Mouse (Mus musculus): ENCODE results near the gene Kdm5a.

Kdm5a gene

DNA sequence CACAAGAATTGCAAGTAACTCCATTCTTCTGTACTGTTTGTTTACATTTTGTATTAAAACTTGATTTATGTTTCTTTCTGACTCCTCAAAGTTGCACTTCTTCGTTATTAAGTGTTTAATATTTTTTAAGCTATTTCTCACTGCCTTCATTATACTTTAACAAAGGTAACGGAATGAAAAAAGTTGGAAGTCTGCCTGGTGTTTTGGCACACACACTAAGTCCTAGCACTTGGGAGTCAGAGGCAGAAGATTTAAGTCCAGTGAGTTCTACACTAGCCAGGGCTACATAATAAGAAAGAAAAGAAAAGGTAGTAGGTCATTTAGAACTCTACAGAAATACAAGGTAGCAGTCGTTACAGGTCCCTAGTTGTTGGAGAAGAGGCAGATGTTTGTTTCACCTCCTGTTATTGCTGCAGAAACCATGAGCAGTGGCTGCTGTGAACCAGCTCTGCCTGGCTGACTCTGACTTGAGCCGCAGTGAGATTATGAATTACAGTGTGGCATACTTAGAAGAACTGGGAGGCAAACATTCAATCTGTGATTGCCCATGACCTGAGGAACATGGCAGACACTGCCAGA is 78.3 kb downstream of the Kdm5a start:
- DNase-seq (ENCODE audit: low read depth), result no peak

- DNase-seq (ENCODE audit: low read depth), result no peak
Measured at GRCm38 (mm10) chr6:120443363-120444355, 79.7 kb downstream of the Kdm5a start.

DNA sequence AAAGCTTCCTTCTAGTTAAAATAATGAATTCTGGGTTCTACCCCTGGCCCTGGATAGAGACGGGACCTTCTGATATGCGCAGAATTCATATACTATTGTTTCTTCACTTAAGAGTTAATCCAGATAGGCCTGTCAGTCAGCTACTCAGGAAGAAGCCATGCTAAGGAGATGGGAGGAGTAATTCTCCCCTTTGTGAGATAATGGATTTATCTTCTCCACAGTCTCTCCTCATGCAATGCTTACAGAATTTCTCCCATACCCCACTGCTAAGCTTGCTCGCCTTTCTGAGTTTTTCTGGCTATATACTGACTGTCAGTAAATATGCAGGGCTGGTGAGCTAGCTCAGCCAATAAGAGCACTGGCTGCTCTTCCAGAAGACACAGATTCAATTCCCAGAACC is 86.3 kb downstream of the Kdm5a start:
- DNase-seq (ENCODE audit: low read depth), result no peak

DNA sequence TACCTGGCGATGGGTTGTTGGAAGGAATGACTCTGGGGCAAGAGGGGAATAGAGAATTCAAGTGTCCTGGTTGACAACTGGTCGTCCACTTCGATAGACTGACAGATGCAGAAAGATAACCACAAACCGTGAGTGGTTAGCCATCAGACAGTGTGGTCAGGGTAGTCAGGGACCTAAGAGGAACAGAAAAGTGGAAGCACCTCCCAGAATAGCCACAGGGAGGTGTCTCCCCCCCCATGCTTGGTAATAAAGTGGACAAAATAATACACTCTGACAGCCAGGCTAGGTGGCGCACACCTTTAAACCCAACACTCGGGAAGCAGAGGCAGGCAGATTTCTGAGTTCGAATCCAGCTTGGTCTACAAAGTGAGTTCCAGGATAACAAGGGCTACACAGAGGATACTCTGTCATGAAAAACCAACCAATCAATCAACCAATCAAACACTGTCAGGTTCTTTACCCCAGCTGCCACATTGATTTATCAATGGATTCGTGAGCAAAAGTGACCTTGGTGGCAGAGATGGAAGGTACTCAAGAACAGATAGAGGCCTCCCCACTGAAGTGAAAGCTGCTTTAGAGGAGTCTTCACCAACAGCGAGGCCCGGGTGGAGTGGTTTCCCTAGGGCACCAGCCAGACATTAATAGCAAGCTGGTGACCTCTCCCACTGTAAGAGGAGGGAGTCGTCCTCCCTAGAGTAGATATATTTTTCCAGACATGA is 88.6 kb downstream of the Kdm5a start:
- no peak for DNase-seq (ENCODE audit: low read depth)

DNA sequence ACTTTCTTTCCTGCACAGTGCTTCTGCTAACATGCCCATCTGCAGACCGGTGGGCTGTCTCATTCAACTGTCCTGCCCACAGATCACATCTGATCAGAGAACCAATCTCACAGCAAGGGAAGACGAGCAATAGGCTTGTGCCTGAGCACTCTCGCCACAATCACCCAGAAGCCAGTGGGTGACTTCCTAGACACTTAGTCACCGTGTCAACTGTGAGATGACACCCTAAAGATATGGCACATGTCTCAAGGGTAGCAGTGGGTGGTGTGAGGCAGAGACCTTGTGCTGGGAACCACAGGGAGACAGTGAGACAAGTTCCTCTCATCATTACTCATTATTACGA is 89.2 kb downstream of the Kdm5a start:
- DNase-seq (ENCODE audit: low read depth), result no peak

- no peak for DNase-seq (ENCODE audit: low read depth)
Measured at GRCm38 (mm10) chr6:120453556-120453955, 89.6 kb downstream of the Kdm5a start.

DNA sequence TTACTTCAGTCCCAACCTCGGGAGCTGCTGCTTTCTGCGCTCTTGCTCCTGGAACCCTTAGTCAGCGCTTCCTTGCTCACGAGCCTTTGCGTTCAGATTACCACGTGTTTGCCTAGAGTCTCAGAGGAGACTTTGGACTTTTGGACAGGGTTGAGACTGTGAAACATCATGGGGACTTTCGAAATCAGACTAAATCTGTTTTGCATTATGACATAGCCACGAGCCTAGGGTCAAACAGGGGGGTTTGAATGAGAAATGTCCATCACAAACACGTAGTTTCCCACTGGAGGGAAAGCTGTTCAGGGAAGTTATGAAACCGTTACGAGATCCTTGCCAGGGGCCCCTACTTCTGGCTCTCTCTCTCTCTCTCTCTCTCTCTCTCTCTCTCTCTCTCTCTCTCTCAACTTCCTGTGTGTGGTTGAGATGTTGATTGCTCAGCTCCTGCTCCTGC is 90.7 kb downstream of the Kdm5a start:
- peak; percentile 92 for DNase-seq (ENCODE audit: low read depth)

- no peak for DNase-seq (ENCODE audit: low read depth)
Measured at GRCm38 (mm10) chr6:120457074-120457473, 93.2 kb downstream of the Kdm5a start.

DNA sequence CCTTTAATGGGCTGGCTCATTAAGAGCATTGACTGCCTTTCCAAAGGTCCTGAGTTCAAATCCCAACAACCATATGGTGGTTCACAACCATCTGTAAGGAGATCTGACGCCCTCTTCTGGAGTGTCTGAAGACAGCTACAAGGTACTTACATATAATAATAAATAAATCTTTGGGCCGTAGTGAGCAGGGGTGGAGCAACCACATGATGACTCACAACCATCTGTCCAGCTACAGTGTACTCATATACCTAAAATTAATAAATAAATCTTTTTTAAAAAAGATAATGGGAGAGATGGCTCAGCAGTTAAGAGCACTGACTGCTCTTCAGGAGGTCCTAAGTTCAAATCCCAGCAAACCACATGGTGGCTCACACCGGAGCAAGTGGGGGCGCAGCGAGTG is 93.8 kb downstream of the Kdm5a start:
- peak; percentile 58 for DNase-seq (ENCODE audit: low read depth)

- no peak for DNase-seq (ENCODE audit: low read depth)
Measured at GRCm38 (mm10) chr6:120461217-120461616, 97.3 kb downstream of the Kdm5a start.

DNA sequence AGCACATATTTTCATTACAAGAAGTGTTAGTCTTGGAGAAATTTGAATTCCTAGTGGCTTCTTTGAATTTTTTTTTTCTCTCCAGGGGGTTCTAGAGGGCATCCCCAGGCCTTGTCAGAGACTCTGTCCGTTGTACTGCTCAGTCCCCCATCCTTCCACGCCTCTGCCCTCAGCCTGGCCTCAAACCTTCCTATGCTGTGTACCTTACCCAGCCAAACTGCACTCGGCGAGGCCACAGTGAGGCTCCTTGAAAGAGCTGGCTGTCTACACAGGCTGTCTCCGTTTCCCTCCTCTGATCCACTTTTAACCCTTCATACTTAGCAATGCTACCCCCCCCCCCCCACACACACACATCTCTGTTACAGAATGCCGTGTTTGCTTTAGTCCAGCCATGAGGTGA is 98.3 kb downstream of the Kdm5a start:
- no peak for DNase-seq (ENCODE audit: low read depth)

GRCm38 (mm10) chr6:120463086-120463871 is 99.4 kb downstream of the Kdm5a start, which contains the start of gene Il17ra:
Il17ra (plus strand) TSS chr6:120463247.
- DNase-seq (ENCODE audit: low read depth), result peak; percentile 83

DNA sequence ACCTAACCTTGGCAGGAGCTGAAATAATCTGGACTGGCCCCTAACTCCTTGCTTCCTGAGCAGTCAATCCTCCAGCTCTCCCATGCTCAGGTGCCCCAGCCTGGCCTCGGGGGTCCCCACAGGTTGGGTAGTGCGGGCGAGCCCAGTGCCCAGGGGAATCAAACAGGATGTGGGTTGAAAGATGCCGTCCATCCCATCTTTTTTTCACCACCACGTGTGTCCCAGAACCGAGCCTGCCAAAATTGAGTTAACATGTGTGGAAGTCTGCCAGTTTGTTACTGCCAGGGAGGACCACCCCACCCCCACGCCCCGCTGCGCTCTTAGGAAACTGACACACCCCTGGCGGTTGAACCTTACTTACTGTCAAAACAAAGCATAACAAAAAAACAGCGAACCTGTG is 100.0 kb downstream of the Kdm5a start:
- peak; percentile 92 for DNase-seq (ENCODE audit: low read depth)

DNA sequence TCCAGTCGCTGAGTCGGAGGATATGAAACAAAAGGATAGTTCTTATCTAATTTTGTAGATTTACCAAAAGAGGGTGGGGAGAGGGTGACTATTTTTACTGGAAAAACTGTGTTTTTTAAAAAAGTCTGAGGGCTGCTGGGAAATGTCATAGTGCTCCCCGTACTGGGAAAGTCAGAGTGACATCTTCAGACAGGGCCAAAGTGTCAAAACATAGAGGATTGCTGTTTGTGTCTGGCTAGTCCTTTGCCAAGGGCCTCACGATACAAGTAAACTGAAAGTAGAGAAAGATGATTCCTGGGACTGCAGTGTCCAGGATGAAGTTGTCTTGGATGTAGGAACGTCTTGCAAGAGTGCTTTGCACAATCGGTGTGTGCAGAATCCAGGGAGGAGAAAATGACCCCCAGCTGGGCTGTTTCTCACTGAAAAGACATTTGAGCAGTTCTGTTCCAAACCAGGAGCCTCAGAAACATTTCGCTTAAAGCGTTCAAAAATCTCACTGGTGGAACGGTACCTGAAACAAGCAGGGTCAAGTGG is 100.5 kb downstream of the Kdm5a start:
- peak; percentile 69 for DNase-seq (ENCODE audit: low read depth)

DNA sequence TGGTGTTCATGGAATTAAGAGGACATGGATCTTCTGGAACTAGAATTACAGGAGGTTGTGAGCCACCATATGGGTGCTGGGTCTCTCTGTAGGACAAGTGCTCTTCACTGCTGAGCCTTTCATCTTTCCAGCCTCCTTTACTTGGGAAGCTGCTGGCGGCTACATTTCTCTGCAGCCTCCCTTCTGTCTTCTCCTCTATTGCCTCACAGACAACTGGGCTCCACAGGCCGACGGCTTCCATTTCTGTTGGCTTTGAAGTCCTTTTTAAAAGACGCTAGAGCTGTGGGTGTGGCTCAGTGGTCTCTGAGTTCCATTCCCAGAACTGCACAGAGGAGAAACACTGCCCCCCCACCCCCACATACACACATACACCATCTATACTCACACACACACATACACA is 101.5 kb downstream of the Kdm5a start:
- DNase-seq (ENCODE audit: low read depth), result no peak

GRCm38 (mm10) chr6:120466609-120467329 is 102.8 kb downstream of the Kdm5a start:
- peak; percentile 70 for DNase-seq (ENCODE audit: low read depth)

DNA sequence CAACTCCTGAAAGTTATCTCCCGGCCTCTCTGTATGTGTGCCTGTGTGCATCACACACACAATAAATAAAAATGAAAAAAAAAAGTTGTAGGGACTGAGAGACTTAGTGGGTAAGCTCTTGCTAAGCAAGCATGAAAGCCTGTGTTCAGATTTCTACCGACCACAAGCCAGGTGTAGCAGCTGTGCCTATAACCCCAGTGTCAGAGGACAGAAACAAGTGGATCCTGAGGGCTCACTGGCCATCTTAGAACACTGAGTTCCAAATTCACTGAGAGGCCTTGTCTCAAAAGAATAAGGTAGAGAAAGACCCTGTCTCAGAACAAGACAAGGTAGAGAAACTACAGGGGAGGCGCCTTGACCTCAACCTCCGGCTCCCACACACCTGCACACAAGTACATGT is 104.3 kb downstream of the Kdm5a start:
- no peak for DNase-seq (ENCODE audit: low read depth)

DNA sequence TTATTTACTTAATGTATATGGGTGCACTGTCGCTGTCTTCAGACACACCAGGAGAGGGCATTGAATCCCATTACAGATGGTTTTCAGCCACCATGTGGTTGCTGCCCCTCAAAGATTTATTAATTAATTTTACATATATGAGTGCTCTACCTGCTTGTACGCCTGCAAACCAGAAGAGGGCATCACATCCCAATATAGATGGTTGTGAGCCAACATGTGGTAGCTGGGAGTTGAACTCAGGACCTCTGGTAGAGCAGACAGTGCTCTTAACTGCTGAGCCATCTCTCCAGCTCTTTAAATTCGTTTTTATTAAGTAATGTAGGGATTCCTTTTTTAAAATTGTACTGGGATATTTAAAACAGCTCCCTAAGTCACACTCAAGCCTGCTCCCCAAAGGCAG is 105.3 kb downstream of the Kdm5a start:
- no peak for DNase-seq (ENCODE audit: low read depth)

GRCm38 (mm10) chr6:120469770-120470169 is 105.8 kb downstream of the Kdm5a start:
- DNase-seq (ENCODE audit: low read depth), result no peak

- peak; percentile 50 for DNase-seq (ENCODE audit: low read depth)
Measured at GRCm38 (mm10) chr6:120470666-120471065, 106.7 kb downstream of the Kdm5a start.

DNA sequence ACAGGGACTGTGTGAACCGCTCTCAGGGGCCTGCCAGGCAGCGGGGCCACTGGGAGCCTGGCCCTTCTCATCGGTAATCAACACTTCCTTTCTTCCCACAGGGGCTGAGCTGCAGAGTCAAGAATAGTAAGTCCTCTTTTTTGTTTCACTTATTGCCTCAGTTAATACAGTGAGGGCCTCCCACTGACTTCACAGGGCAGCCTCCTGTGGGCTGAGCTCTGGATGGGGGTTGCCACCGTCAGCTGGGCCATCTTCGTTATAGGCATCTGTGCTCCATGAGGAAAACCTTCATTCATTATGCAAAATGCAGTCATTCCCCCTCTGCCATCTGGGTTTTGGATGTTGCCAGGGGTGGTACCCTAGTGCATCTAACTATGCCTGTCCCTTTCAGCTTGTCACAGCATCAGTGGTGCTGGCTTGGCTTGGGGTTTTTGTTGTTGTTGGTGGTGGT is 108.1 kb downstream of the Kdm5a start:
- DNase-seq (ENCODE audit: low read depth), result no peak

Data from NIH3T3 (cell line).